Mouse (Mus musculus): ENCODE data around the gene Cul4b.
"Not testable (repeated sequence)": the region's sequence is repeated elsewhere in the genome, so short reads cannot be mapped to it uniquely, and the experiment has no call there.

Cul4b gene

GRCm38 (mm10) chrX:38576078-38576477 lies at the start of gene Cul4b:
TSS of gene Cul4b (minus strand) at chrX:38576196.
- DNase-seq (ENCODE audit: low read depth): no peak

- no peak for DNase-seq (ENCODE audit: low read depth)
These were observed 25.0 kb upstream of the Cul4b start for GRCm38 (mm10) chrX:38600995-38601369.

GRCm38 (mm10) chrX:38600177-38600994 lies 24.4 kb upstream of the Cul4b start, which contains the start of gene Mcts1:
TSS of gene Mcts1 (plus strand) at chrX:38600578.
- DNase-seq (ENCODE audit: low read depth): peak; percentile 65

GRCm38 (mm10) chrX:38593180-38593889 lies 17.3 kb upstream of the Cul4b start:
- DNase-seq (ENCODE audit: low read depth): no peak

- DNase-seq (ENCODE audit: low read depth): no peak
These were observed 15.8 kb upstream of the Cul4b start for GRCm38 (mm10) chrX:38591749-38592148.

GRCm38 (mm10) chrX:38589827-38590226 lies 13.8 kb upstream of the Cul4b start:
- DNase-seq (ENCODE audit: low read depth): no peak

- no peak for DNase-seq (ENCODE audit: low read depth)
These were observed 7.3 kb upstream of the Cul4b start for GRCm38 (mm10) chrX:38583261-38583660.

GRCm38 (mm10) chrX:38581140-38581539 lies 5.1 kb upstream of the Cul4b start:
- DNase-seq (ENCODE audit: low read depth): no peak

- no peak for DNase-seq (ENCODE audit: low read depth)
These were observed 9.3 kb downstream of the Cul4b start for GRCm38 (mm10) chrX:38566521-38567205.

- no peak for DNase-seq (ENCODE audit: low read depth)
These were observed 10.8 kb downstream of the Cul4b start for GRCm38 (mm10) chrX:38565176-38565542.

- peak; percentile 65 for DNase-seq (ENCODE audit: low read depth)
These were observed 11.3 kb downstream of the Cul4b start for GRCm38 (mm10) chrX:38564542-38565175.

GRCm38 (mm10) chrX:38563941-38564541 lies 12.0 kb downstream of the Cul4b start:
- DNase-seq (ENCODE audit: low read depth): no peak

GRCm38 (mm10) chrX:38553255-38553654 lies 22.7 kb downstream of the Cul4b start:
- DNase-seq (ENCODE audit: low read depth): no peak

- peak; percentile 10 for DNase-seq (ENCODE audit: low read depth)
These were observed 61.4 kb downstream of the Cul4b start for GRCm38 (mm10) chrX:38514556-38514955.

GRCm38 (mm10) chrX:38504846-38505245 lies 71.2 kb downstream of the Cul4b start:
- no peak for DNase-seq (ENCODE audit: low read depth)

- not testable (repeated sequence) for DNase-seq (ENCODE audit: low read depth)
These were observed 73.8 kb downstream of the Cul4b start for GRCm38 (mm10) chrX:38502182-38502581.

- DNase-seq (ENCODE audit: low read depth): not testable (repeated sequence)
These were observed 90.5 kb downstream of the Cul4b start for GRCm38 (mm10) chrX:38485464-38485863.

All from fibroblast of lung, adult 2 months (primary cell).